Mouse (Mus musculus) myocyte (in vitro differentiated cells): ENCODE results near the gene Stum.

Experiments used
- CEBPB ChIP-seq: IDR thresholded peaks from 2 replicates; pipeline ENCODE4 v1.6.1; 2011; ENCODE audit warnings: mild to moderate bottlenecking, moderate library complexity; ENCODE audit not compliant: poor library complexity, insufficient read depth, severe bottlenecking
- E2F4 ChIP-seq: IDR thresholded peaks from one replicate; pipeline ENCODE4 v1.6.1; 2011; ENCODE audit warnings: mild to moderate bottlenecking, control low read depth, moderate library complexity; ENCODE audit not compliant: insufficient read depth
- MAX ChIP-seq: IDR thresholded peaks from one replicate; pipeline ENCODE4 v1.6.1; 2011; ENCODE audit warnings: low read depth, mild to moderate bottlenecking, control low read depth
- MYOG ChIP-seq, 3 experiments: IDR thresholded peaks; one replicate each; pipeline ENCODE4 v1.6.1; 2011; ENCODE audit warnings: control low read depth in 2 of 3, low read depth in 2 of 3, mild to moderate bottlenecking in 2 of 3; ENCODE audit not compliant: insufficient read length in 2 of 3, control insufficient read depth in 1 of 3, insufficient read depth in 1 of 3
- POLR2A ChIP-seq: IDR thresholded peaks from one replicate; pipeline ENCODE4 v1.6.1; 2011; ENCODE audit warnings: low read depth, mild to moderate bottlenecking, control low read depth, moderate library complexity; ENCODE audit not compliant: insufficient read length
- POLR2AphosphoS2 ChIP-seq: IDR thresholded peaks from one replicate; pipeline ENCODE4 v1.6.1; 2011; ENCODE audit warnings: low read depth, control low read depth; ENCODE audit not compliant: insufficient read length
- REST ChIP-seq: IDR thresholded peaks from one replicate; pipeline ENCODE4 v1.6.1; 2011; ENCODE audit warnings: mild to moderate bottlenecking, control low read depth, moderate library complexity; ENCODE audit not compliant: insufficient read depth, insufficient read length
- SRF ChIP-seq: IDR thresholded peaks from one replicate; pipeline ENCODE4 v1.6.1; 2011; ENCODE audit warnings: low read depth; ENCODE audit not compliant: control insufficient read depth, insufficient read length
- TCF12 ChIP-seq: IDR thresholded peaks from one replicate; pipeline ENCODE4 v1.6.1; 2011; ENCODE audit warnings: mild to moderate bottlenecking, control low read depth; ENCODE audit not compliant: poor library complexity, insufficient read depth, severe bottlenecking
- TCF3 ChIP-seq: IDR thresholded peaks from one replicate; pipeline ENCODE4 v1.6.1; 2011; ENCODE audit warnings: low read depth, control low read depth; ENCODE audit not compliant: insufficient read length
- USF1 ChIP-seq: IDR thresholded peaks from one replicate; pipeline ENCODE4 v1.6.1; 2011; ENCODE audit warnings: low read depth, mild to moderate bottlenecking, control low read depth, moderate library complexity

DNA sequence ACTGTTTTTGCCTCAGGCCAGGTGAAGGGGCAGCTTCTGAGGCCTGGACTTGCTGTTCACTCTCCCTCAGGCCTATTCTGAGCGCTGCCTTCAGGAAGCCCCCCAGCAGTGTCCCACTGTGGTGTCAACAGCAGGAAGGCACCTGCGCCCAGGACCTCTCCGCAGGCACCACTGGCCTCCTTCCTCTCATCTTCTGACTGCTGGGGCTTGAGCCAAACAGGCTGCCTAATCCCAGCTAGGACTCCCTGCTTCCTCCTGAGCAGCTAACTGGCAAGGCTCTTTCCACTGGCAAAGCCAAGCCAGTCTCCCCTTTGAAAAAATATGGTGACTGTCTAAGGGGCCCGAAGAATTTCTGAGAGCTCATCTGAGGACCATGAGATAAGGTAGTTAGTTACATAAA is 16.9 kb upstream of the Stum start:
- TF ChIP-seq POLR2A = no peak
- no peak for TF ChIP-seq TCF3
- no peak for TF ChIP-seq MAX
- TF ChIP-seq SRF = no peak
- no peak for TF ChIP-seq E2F4
- TF ChIP-seq TCF12 = no peak
- no peak for TF ChIP-seq MYOG (IDR thresholded peaks at IDR 0.05; ENCODE audit: control insufficient read depth in 1 of 3, insufficient read depth in 1 of 3, insufficient read length in 2 of 3, low read depth in 2 of 3)
- TF ChIP-seq USF1 = no peak
- no peak for TF ChIP-seq REST
- no peak for TF ChIP-seq POLR2AphosphoS2
- no peak for TF ChIP-seq CEBPB
